Mouse (Mus musculus) layer of hippocampus, adult 18-20 months (tissue): ENCODE data around the gene Srp14. TPM values are rescaled to one million over a fixed set of nuclear protein-coding genes. Genes with fewer than 3 reads are reported as not detected.

ENCODE experiments used
- DNase-seq, 2 experiments: peaks; one replicate each; pipeline ENCODE4 v3.0.0; 2022; ENCODE audit warnings: low spot score in 2 of 2
- total RNA-seq, 2 experiments: library from RNA; stranded (reverse); gene quantifications; 2 replicates each; pipeline ENCODE4 v1.2.3; 2021

Srp14 gene
- total RNA-seq, 2 experiments from 2014 or later, result 184 to 191 TPM

DNA sequence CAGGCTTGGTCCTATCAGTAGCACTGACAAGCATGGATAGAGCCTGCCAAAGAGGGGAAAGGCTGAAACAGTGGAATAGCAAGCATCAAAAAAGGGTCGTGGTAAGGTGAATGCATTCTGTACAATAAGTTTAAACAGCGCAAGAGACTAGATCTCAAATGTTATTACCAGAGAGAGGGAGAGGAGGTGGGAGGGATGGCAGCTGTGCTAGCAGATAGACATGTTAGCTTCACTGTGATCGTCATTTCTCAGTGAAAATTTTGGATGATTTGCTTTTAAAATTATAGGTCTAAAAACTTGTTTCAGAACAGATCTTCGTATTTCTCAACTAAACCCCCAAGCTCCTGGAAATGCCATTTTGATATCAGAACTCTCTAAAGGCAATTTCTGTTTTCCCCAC lies 36.8 kb downstream of the Srp14 start:
- peak in 1 of 2 experiments; percentile 60 for DNase-seq

DNA sequence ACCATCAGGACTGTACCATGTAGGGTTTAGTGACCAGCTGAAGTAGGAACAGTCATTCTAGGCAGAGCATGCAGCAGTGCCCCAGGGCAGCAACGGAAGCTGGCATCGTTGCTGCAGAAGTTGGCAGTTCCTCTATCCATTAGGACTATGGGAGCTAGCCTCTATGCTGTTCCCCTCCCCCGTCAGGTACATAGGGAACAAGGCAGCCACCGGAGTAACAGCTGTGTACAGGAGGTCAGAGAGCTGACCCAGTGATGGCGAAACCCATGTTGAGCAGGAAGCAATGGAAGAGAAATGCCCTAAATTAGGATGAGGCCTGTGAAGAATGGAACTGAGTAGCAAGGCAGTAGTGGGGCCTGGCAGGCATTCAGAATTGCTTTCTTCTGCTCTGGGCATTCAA lies 37.3 kb downstream of the Srp14 start:
- DNase-seq, result peak in 1 of 2 experiments; percentile 5

DNA sequence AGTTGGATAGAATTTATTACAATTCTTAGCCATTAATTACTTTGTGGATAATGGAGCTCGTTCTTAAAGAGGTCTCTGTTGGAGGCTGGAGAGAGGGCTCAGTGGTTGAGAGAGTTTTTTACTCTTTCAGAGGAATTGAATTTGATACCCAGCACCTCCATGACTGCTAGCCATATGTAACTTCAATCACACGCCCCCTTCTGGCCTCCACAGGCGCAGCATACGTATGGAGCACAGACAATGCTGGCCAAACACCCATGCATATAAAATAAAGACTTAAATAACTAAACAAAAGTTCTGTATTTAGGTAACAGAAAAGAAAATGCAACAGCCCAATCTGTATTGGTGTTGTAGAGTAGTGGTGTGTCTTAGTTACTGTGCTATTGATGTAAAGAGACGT lies 47.9 kb downstream of the Srp14 start:
- DNase-seq, result peak in 1 of 2 experiments; percentile 14

DNA sequence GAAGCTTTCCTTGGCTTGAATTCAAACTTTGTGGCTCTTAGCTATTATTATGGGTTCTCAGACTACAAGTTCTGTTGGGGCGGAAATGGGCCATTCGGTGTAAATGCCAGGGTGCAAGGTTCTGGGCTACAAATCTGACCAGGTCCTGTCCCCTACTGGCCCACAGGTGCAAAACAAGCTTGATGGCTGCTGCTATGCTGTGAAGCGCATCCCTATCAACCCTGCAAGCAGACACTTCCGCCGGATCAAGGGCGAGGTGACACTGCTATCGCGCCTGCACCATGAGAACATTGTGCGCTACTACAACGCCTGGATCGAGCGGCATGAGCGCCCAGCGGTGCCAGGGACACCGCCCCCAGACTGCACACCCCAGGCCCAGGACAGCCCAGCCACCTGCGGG lies 48.9 kb downstream of the Srp14 start:
- no peak for DNase-seq

DNA sequence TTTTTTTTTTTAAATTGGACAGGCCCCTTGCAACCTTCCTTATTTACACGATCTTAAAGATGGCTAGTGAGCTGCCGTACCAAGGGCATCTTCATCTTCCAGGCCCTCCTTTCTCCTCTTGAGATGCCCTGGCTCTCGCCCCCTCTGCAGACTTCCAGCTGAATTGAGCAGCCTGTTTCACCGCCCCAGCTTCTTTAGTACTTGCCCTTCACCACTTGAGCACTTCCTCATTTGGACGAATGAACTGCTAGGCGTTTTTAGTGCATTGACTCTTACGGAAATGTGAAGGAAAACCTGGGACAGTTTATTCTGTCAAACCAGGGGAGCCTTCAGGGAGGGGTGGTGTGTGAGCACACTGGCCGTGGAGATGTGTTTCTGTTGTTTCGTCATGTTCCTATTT lies 50.2 kb downstream of the Srp14 start:
- no peak for DNase-seq

DNA sequence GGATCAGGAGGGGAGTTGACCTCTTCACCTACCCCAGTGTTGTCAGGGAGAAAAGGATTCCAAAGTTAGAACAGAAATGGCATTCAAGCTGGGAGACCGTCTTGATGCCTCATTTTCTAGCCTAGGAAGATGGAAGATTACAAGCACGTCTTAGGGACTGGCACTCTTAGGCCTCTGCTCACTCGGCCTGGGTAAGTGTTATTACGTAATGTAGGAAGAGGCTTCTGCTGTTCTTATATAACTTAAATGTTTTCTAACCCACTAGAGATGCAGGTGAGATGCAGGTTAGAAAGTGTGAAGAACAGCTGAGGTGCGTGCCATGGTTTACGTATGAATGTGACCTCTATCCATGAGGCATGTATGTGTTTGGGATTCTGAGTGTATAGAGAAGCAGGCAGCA lies 51.2 kb downstream of the Srp14 start:
- no peak for DNase-seq

Other genes starting within 250 kb of the Srp14 start
- 1 to 10 TPM in 1 of 2 experiments, under 1 TPM in 1; 0.68 to 1.2 TPM for gene Fsip1, start 222.7 kb downstream of the Srp14 start, total RNA-seq
- gene Gpr176, start 106.3 kb downstream of the Srp14 start, total RNA-seq, result 10 to 100 TPM; 10.8 to 12.0 TPM
- 10 to 100 TPM; 20.7 to 22.1 TPM for gene Eif2ak4, start 91.1 kb downstream of the Srp14 start, total RNA-seq
- gene Bmf, start 70.0 kb upstream of the Srp14 start, total RNA-seq, result 1 to 10 TPM; 1.2 to 2.8 TPM
- gene Bub1b, start 118.5 kb upstream of the Srp14 start, total RNA-seq, result 1 to 10 TPM; 2.4 TPM
- 10 to 100 TPM; 54.3 to 67.9 TPM for gene Pak6, start 183.6 kb upstream of the Srp14 start, total RNA-seq
- gene Ankrd63, start 224.3 kb upstream of the Srp14 start, total RNA-seq, result 10 to 100 TPM; 18.1 to 18.6 TPM
- 1 to 10 TPM; 2.2 to 2.5 TPM for gene Plcb2, start 248.7 kb upstream of the Srp14 start, total RNA-seq